Mouse (Mus musculus) midbrain, embryonic 11.5 days (tissue): ENCODE results near the gene Chd1. TPM values are rescaled to one million over a fixed set of nuclear protein-coding genes. Genes with fewer than 3 reads are reported as not detected.

Experiments
- ATAC-seq: fragments of 200-750 bp; cut with Nextera tagmentation; 2 replicates; pipeline ENCODE4 v1.8.0; 2017; ENCODE audit warnings: moderate TSS enrichment, moderate library complexity; ENCODE audit not compliant: low FRiP score
- DNase-seq: peaks from one replicate; pipeline ENCODE4 v3.0.0; 2015; ENCODE audit warnings: low spot score; ENCODE audit errors: missing footprints
- H3K27ac ChIP-seq: fragments of 300-500 bp; sonication (generic); 2 replicates; pipeline ENCODE4 v1.5.1; 2014; ENCODE audit warnings: low read depth, low read length
- H3K27me3 ChIP-seq: fragments of 300-500 bp; sonication (generic); 2 replicates; pipeline ENCODE4 v1.6.1; 2014; ENCODE audit warnings: mild to moderate bottlenecking, low read length, moderate library complexity, mixed read lengths; ENCODE audit not compliant: control insufficient read depth, insufficient read depth
- H3K36me3 ChIP-seq: fragments of 300-500 bp; sonication (generic); 2 replicates; pipeline ENCODE4 v1.6.1; 2014; ENCODE audit warnings: mild to moderate bottlenecking, low read length, moderate library complexity, mixed read lengths; ENCODE audit not compliant: control insufficient read depth, insufficient read depth
- H3K4me1 ChIP-seq: fragments of 300-500 bp; sonication (generic); 2 replicates; pipeline ENCODE4 v1.6.1; 2014; ENCODE audit warnings: low read length; ENCODE audit not compliant: control insufficient read depth, insufficient read depth
- H3K4me2 ChIP-seq: fragments of 300-500 bp; sonication (generic); 2 replicates; pipeline ENCODE4 v1.6.1; 2014; ENCODE audit warnings: mild to moderate bottlenecking, moderate library complexity
- H3K4me3 ChIP-seq: fragments of 300-500 bp; sonication (generic); 2 replicates; pipeline ENCODE4 v1.5.1; 2014; ENCODE audit warnings: low read depth, low read length
- H3K9ac ChIP-seq: fragments of 300-500 bp; sonication (generic); 2 replicates; pipeline ENCODE4 v1.6.1; 2014; ENCODE audit warnings: low read length
- H3K9me3 ChIP-seq: fragments of 300-500 bp; sonication (generic); 2 replicates; pipeline ENCODE4 v1.6.1; 2016; ENCODE audit warnings: low read length; ENCODE audit not compliant: control insufficient read depth
- WGBS: fragments of 180-500 bp; shearing (Covaris S2); extraction: QIAGEN DNeasy Blood & Tissue Kit; methylation state at CpG from one replicate; pipeline ENCODE4 v1.1.7; 2014; 5-methylcytosine and 5-hydroxymethylcytosine counted together
- polyA plus RNA-seq: library from polyadenylated mRNA; unstranded; fragments of >200 nt; fragmentation: Nextera tagmentation; extraction: Ambion mirVana; gene quantifications from 2 replicates; pipeline ENCODE4 v1.2.1, GENCODE M21; 2014

Gene Chd1
- polyA plus RNA-seq, 1 experiment from 2014 or later = 46.9 TPM

DNA sequence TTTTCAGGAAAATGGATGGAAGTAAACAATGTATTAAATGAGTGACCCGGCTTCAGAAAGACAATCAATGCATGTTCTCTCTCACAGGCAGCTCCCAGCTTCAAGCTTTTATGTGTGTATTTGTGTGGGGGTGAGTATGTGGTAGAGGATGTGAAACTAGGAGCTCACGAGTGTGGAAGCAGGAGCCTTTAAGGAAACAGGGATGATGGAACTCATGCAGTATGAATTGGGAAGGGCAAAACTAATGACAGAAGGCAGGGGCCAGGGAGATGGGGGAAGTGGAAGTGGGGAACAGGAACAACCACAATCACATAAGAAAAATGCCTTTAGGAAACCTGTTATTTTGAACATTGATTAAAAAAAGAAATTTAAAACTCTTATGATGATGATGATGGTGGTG, 9.2 kb upstream of the Chd1 start:
- H3K9ac ChIP-seq = no peak overlapping the region
- H3K4me2 ChIP-seq = no peak overlapping the region
- no peak overlapping the region for H3K27ac ChIP-seq
- 90% methylated on average over 2 of the region's 2 CpGs for WGBS
- DNase-seq (no peak), ATAC-seq (no peak)
- H3K4me1 ChIP-seq = no peaks in the 10 kb centered on the region
- H3K4me3 ChIP-seq = no peak overlapping the region
- H3K27me3 ChIP-seq = no peaks in the 10 kb centered on the region
- H3K36me3 ChIP-seq = no peaks in the 10 kb centered on the region
- no peaks in the 10 kb centered on the region for H3K9me3 ChIP-seq

DNA sequence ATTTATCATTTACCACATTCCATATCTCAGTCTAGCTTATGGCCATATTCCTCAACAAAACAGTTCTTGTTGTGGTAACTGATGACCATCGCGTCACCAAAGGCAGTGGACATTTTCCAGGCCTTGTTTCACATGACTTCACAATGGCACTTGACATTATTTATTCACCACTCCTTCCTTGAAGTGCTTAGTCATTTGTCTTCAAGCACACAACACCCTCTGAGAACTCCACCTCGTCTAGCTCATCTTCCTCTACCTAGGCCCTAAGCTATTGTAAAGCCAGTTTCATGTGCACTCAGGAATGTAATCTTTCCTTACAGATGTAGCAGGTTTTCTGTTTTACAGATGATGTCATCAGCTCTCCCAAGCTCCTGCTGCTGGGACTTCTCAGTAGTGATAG, 5.8 kb upstream of the Chd1 start:
- no peak for DNase-seq
- peaks cover 2% of the 10 kb centered on the region; the same call in 1 of the 2 replicates for H3K4me1 ChIP-seq
- H3K4me3 ChIP-seq = no peak overlapping the region
- no peak for ATAC-seq
- WGBS = 98% methylated on average over 3 of the region's 3 CpGs
- H3K4me2 ChIP-seq = no peak overlapping the region
- H3K27ac ChIP-seq = no peak overlapping the region
- H3K9me3 ChIP-seq = no peaks in the 10 kb centered on the region
- H3K36me3 ChIP-seq = no peaks in the 10 kb centered on the region
- H3K9ac ChIP-seq = no peak overlapping the region
- no peaks in the 10 kb centered on the region for H3K27me3 ChIP-seq

DNA sequence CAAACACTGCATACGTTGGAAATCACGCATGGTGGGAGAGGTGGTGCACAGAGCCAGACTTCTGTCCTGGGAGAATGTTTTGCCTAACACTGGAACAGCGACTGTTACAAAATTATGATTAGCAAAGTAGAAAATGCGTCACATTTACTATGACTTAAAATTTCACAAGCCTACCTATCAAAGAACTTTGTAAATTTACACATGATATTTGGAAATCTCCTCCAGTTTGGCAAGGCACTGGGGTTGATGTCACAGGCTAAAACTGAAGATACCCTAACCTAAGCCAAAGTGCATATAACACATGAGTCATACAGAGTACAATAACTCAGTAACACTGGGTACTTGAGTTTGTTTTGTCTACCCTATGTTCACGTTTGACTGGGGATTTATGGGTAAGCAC, 3.3 kb upstream of the Chd1 start:
- no peak overlapping the region for H3K4me2 ChIP-seq
- no peaks in the 10 kb centered on the region for H3K27me3 ChIP-seq
- H3K4me1 ChIP-seq = peaks cover 4% of the 10 kb centered on the region; the same call in 1 of the 2 replicates
- H3K9ac ChIP-seq = no peak overlapping the region
- H3K27ac ChIP-seq = no peak overlapping the region
- H3K9me3 ChIP-seq = no peaks in the 10 kb centered on the region
- no peak for ATAC-seq
- DNase-seq = no peak
- H3K36me3 ChIP-seq = no peaks in the 10 kb centered on the region
- H3K4me3 ChIP-seq = no peak overlapping the region
- 93% methylated on average over 5 of the region's 5 CpGs for WGBS

DNA sequence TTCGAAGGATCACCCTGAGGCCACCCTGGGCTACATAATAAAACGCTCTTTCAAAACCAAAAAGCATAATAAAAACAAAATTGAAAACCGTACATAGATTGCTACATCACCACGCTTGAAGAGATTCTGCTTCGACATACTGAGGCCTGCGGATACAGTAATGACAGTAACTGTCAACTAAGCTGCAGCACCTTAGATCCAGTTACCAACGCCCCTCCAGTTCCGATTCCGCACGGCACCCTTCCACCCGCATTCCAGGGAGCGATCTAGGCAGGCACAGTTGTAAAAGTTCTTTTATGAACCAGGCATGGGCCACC, 651 bp upstream of the Chd1 start:
- DNase-seq (no peak), ATAC-seq (no peak)
- peak overlapping the region; percentile 95 for H3K4me3 ChIP-seq
- WGBS = 6% methylated on average over 12 of the region's 12 CpGs
- H3K4me2 ChIP-seq = peak overlapping the region; percentile 77
- peaks cover 9% of the 10 kb centered on the region for H3K4me1 ChIP-seq
- peak overlapping the region; percentile 97 for H3K9ac ChIP-seq
- peaks cover 6% of the 10 kb centered on the region; the same call in 1 of the 2 replicates for H3K36me3 ChIP-seq
- H3K9me3 ChIP-seq = no peaks in the 10 kb centered on the region
- H3K27ac ChIP-seq = peak overlapping the region; percentile 92
- no peaks in the 10 kb centered on the region for H3K27me3 ChIP-seq

DNA sequence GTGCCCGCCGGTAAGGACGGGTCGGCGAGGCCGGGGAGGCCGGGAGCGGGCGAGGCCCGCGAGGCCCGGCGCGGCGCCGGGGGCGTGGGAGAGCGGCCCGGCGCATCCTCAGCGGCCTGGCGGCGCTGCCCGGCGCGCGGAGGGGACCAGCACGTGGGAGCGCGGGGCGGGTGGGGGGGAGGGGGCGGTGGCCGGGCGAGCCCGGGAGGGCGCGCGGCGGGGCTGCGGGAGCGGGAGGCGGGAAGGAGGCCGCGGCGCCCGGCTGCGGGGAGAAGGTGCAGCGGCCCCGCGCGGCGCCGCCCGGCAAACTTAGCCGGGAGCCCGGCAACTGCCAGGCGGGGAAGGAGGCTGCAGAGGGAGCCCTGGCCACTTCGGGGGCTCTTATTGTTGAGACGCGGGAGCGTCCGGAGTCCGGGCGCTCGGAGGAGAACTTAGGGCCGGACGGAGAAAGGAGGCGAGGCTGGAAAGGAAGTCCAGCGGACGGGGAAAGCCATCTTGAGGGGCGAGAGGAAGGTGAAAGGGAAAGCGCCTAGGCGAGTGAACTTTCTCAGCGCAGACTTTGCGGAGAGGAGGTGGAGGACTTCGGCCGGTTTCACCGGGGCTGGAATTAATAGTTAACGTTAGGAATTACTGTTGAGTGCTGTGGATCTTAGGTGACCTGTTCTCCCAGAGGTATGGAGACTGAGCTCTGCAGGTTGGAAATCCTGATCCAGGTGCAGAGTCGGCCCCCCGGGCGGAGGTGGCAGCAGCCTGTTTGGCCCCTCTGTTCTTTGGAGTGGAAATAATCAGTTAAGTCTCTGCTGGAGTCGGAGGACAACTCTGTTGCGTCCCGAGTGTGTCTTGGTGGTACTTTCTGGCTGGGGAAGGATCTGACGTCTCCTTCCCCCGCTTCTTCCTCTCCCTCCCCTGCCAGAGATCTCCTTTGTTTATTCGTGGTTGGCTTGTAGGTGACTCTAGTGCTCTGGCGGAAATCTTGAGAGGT, 827 bp downstream of the Chd1 start:
- under 1% methylated on average over 62 of the region's 89 CpGs for WGBS
- peaks cover 9% of the 10 kb centered on the region for H3K4me1 ChIP-seq
- H3K27ac ChIP-seq = peak overlapping the region; percentile 92
- no peaks in the 10 kb centered on the region for H3K9me3 ChIP-seq
- peaks cover 6% of the 10 kb centered on the region; the same call in 1 of the 2 replicates for H3K36me3 ChIP-seq
- peak overlapping the region; percentile 77 for H3K4me2 ChIP-seq
- peak; percentile 71 for ATAC-seq
- peak overlapping the region; percentile 97 for H3K9ac ChIP-seq
- H3K27me3 ChIP-seq = no peaks in the 10 kb centered on the region
- peak; percentile 96 for DNase-seq
- H3K4me3 ChIP-seq = peak overlapping the region; percentile 95

DNA sequence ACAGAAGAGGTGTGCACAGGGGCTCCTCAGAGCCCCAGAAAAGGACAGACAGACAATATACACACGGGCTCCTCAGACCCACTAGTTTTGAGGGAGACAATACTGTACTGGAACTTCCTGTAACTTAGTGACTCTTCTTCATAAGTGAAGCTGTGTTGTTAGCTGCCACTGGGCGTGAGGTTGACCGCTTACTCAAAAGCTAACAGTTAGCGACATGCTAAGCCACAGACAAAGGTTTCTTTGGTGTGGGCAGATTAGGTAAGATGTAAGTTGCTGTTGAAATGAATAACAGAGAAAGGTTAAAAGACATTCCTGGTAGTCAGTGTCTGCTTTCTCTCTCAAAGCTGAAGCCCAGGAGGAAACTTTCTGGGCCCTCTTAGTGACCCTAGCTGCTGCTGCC, 9.7 kb downstream of the Chd1 start:
- Histone ChIP-seq H3K4me1 (0 out of 2 replicates have a peak, but pooled peaks cover 2% of the 10 kb centered on the region), H3K27ac (no peak overlapping the region), H3K27me3 (no peaks in the 10 kb centered on the region), H3K9ac (no peak overlapping the region), H3K9me3 (no peaks in the 10 kb centered on the region), H3K36me3 (no peaks in the 10 kb centered on the region; the same call in 1 of the 2 replicates), H3K4me3 (no peak overlapping the region), H3K4me2 (no peak overlapping the region)
- ATAC-seq (no peak), DNase-seq (no peak)
- WGBS = 58% methylated on average over 4 of the region's 4 CpGs

DNA sequence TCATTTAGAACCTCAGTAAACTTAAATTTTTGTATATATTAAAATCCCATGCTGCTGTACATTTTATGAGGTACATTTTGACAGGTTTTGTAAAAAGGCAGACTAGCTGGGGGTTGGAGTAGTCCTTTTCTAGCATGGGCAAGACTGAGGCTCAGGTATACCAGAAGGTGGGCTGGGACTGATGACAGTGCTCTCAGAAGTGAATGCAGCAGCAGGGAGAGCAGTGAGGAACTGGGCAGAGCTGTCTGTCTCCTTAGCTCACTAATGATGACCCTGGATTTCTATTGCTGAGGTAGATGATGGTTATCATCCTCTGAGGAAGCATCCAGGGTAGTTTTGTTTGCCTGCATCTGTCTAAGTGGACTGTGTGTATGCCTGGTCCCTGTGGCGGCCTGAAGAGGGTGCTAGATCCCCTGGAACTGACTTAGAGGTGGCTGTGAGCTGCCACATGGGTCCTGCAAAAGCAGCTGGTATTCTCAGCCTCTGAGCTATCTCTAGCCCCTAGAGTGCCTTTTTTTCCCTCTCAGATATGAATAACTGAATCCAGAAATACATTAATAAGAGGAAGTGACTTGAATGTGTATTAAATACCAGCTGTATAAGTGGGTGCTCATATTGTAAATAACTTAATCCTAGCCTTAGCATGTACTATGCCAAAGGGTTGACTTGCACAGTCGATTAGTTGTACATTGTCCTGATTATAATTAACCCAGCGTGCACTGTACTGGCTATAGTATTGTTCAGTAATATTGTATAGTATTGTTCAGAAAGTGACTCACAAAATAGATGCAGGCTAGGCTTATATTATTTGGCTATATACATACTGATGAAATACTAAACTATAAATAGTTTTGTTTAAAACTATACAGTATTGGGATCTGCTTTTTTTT, 10.5 kb downstream of the Chd1 start:
- 0 out of 2 replicates have a peak, but pooled peaks cover 2% of the 10 kb centered on the region for H3K4me1 ChIP-seq
- no peaks in the 10 kb centered on the region for H3K9me3 ChIP-seq
- H3K9ac ChIP-seq = no peak overlapping the region
- ATAC-seq (peak; percentile 64; the same call in 1 of the 2 replicates), DNase-seq (no peak)
- H3K36me3 ChIP-seq = no peaks in the 10 kb centered on the region; the same call in 1 of the 2 replicates
- no peaks in the 10 kb centered on the region for H3K27me3 ChIP-seq
- H3K27ac ChIP-seq = no peak overlapping the region
- no peak overlapping the region for H3K4me3 ChIP-seq
- H3K4me2 ChIP-seq = no peak overlapping the region
- WGBS = 74% methylated on average over 3 of the region's 3 CpGs

DNA sequence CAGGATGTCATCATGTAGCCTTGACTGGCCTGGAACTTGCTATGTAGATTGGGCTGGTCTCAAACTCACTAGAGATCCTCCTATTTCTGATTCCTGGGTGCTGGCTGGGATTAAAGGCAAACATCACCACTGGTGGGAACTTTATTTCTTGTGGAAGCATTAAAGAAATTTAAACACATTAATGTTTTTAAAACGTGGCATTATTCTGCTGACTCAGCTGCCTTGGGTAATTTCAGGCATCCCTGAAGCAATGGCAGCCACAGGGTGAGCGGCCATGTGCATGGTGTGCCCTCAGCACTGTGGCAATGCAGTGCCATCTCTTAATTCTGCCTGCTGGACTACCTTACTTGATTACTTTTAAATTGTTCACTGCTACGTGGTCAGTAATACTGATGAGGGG, 11.2 kb downstream of the Chd1 start:
- no peaks in the 10 kb centered on the region for H3K9me3 ChIP-seq
- 91% methylated on average over 3 of the region's 3 CpGs for WGBS
- DNase-seq (no peak), ATAC-seq (no peak)
- no peak overlapping the region for H3K9ac ChIP-seq
- no peak overlapping the region for H3K27ac ChIP-seq
- no peaks in the 10 kb centered on the region; the same call in 1 of the 2 replicates for H3K36me3 ChIP-seq
- H3K4me2 ChIP-seq = no peak overlapping the region
- no peaks in the 10 kb centered on the region for H3K27me3 ChIP-seq
- H3K4me1 ChIP-seq = 0 out of 2 replicates have a peak, but pooled peaks cover 2% of the 10 kb centered on the region
- H3K4me3 ChIP-seq = no peak overlapping the region
